In the genomic region with DNA sequence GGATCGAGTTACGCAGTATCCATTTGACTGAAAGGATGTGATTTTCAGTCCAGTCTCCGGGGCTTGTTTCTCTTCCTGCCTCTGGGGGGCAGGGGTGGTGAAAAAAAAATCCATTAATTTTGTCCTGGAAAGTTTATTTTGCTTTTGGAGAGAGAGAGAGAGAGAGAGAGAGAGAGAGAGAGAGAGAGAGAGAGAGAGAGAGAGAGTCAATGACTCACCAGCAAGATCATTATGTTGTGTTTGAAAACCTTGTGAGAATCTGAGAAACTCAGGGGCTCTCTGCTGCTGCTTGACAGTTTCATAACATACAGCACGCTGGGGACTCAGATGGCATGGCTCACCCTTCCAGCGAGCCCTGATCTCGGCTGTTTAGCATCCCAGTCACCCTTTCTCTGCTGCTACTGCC, we compare ENCODE assay signal across 24 mouse cellular contexts. TPM values are rescaled to one million over a fixed set of nuclear protein-coding genes. Genes with fewer than 3 reads are reported as not detected.
DNase-seq lines count a peak whose midpoint lies in the region; ATAC-seq and TF ChIP-seq lines count a peak whose summit lies in the region.
"Had no signal": no experiment of that assay in that cellular context is flagged by ENCODE, and none has a peak within 500 bp of the region (broad histone marks: within the 10 kb centered on the region; RNA-seq: fewer than 3 reads in every experiment).

No protein-coding gene starts in this region.

- H3K4me3 ChIP-seq in gastrocnemius, adult 2 months, result no peak overlapping the region
- H3K4me3 ChIP-seq in layer of hippocampus, adult 2 months, result no peak overlapping the region
- H3K4me3 ChIP-seq in intestine, postnatal 0 days (ENCODE audit: low read depth, low read length), result no peak overlapping the region
- H3K4me3 ChIP-seq: hindbrain, embryonic 12.5 days; midbrain, embryonic 10.5 days had no signal

- H3K4me1 ChIP-seq in intestine, postnatal 0 days (replicated peaks; ENCODE audit: control insufficient read depth, insufficient read depth, low read length), result no peaks in the 10 kb centered on the region

- H3K36me3 ChIP-seq in intestine, postnatal 0 days (ENCODE audit: control insufficient read depth, insufficient read depth), result no peaks in the 10 kb centered on the region
- H3K36me3 ChIP-seq: hindbrain, embryonic 12.5 days; midbrain, embryonic 10.5 days had no signal

- peak overlapping the region; percentile 46 for H3K27ac ChIP-seq in gastrocnemius, adult 2 months
- H3K27ac ChIP-seq in layer of hippocampus, adult 2 months, result no peak overlapping the region
- no peak overlapping the region for H3K27ac ChIP-seq in intestine, postnatal 0 days (ENCODE audit: low read depth, low read length)
- H3K27ac ChIP-seq: hindbrain, embryonic 12.5 days; midbrain, embryonic 10.5 days had no signal

- no peak for ATAC-seq in intestine, postnatal 0 days
- no peak for ATAC-seq in monocyte, adult 5-6 weeks (replicated peaks; ENCODE audit: insufficient number of reproducible peaks, low FRiP score, low TSS enrichment, poor library complexity, severe bottlenecking)
- ATAC-seq: inflammation-experienced regulatory T-cells, adult 6 months; liver, postnatal 0 days had no signal

- no peaks in the 10 kb centered on the region for H3K9me3 ChIP-seq in intestine, postnatal 0 days (ENCODE audit: control insufficient read depth)
- H3K9me3 ChIP-seq: hindbrain, embryonic 12.5 days; midbrain, embryonic 10.5 days had no signal

- intact Hi-C loops in gastrocnemius, adult 2 months (cut with DNase I), result no loop called here

- H3K4me2 ChIP-seq in intestine, postnatal 0 days (replicated peaks; ENCODE audit: low read depth), result no peak overlapping the region
- H3K4me2 ChIP-seq: heart, embryonic 11.5 days; hindbrain, embryonic 12.5 days had no signal

- DNase-seq in gastrocnemius, adult 2 months, result no peak
- no peak for DNase-seq in gastrocnemius, postnatal 4 days (ENCODE audit: low spot score in 2 of 2)
- no peak for DNase-seq in layer of hippocampus, adult 2 months (ENCODE audit: low spot score in 2 of 2)
- DNase-seq in layer of hippocampus, adult 8-10 months (ENCODE audit: low spot score in 2 of 2), result no peak
- DNase-seq in NIH3T3 (ENCODE audit: low read depth), result peak; percentile 85
- DNase-seq in left cerebral cortex, adult 9 months (ENCODE audit: low spot score in 2 of 2), result no peak
- DNase-seq: adrenal gland, postnatal 25 days; cerebellum, adult 18-20 months; gastrocnemius, postnatal 14 days; kidney, postnatal 25 days; liver; liver, postnatal 0 days; thymus, adult 2 months had no signal

- WGBS in intestine, postnatal 0 days, result 48% methylated on average over 6 of the region's 6 CpGs

- H3K9ac ChIP-seq in intestine, postnatal 0 days (ENCODE audit: low read depth, low read length), result no peak overlapping the region
- H3K9ac ChIP-seq: hindbrain, embryonic 12.5 days; liver, postnatal 0 days had no signal

- H3K27me3 ChIP-seq in intestine, postnatal 0 days (replicated peaks; ENCODE audit: control insufficient read depth, insufficient read depth, low read length), result no peaks in the 10 kb centered on the region; the same call in 1 of the 2 replicates

- peak; percentile 12; the same call in 1 of the 2 replicates for TF ChIP-seq CTCF in gastrocnemius, adult 2 months (IDR thresholded peaks at IDR 0.05)
- peak; percentile 31; the same call in 1 of the 2 replicates for TF ChIP-seq CTCF in layer of hippocampus, adult 2 months (conservative IDR thresholded peaks at IDR 0.05)
- peak; percentile 17; the same call in 1 of the 2 replicates for TF ChIP-seq CTCF in intestine, postnatal 0 days (IDR thresholded peaks at IDR 0.05; ENCODE audit: low read depth)

RNA-seq across cellular contexts. Expression of a gene that starts 15.0 kb away (rescaled TPM):
- total RNA-seq in gastrocnemius, adult 2 months (2021), result 100 to 1,000 TPM; 154 to 483 TPM
- total RNA-seq in gastrocnemius, postnatal 4 days (2021), result 1,000 to 10,000 TPM; 5,652 to 6,690 TPM
- 10 to 100 TPM in 1 of 2 experiments, 1 to 10 TPM in 1; 9.6 to 14.0 TPM for total RNA-seq in layer of hippocampus, adult 2 months (2021)
- total RNA-seq in layer of hippocampus, adult 8-10 months (2022), result 1 to 10 TPM; 6.6 to 7.8 (median 7.3) TPM
- polyA plus RNA-seq in intestine, postnatal 0 days (2015; fragmentation: Nextera tagmentation; extraction: Ambion mirVana), result 338 and 367 TPM in 2 replicates
- not detected in 3 replicates for total RNA-seq in monocyte, adult 5-6 weeks (2017)
- total RNA-seq: neutrophil, adult 5-6 weeks had no signal

RNA-seq across cellular contexts. Expression of a gene that starts 46.4 kb away (rescaled TPM):
- total RNA-seq in gastrocnemius, adult 2 months (2021), result not detected
- not detected for total RNA-seq in gastrocnemius, postnatal 4 days (2021)
- total RNA-seq in layer of hippocampus, adult 2 months (2021), result not detected
- not detected for total RNA-seq in layer of hippocampus, adult 8-10 months (2022)
- not detected in 2 replicates for polyA plus RNA-seq in intestine, postnatal 0 days (2015; fragmentation: Nextera tagmentation; extraction: Ambion mirVana)
- total RNA-seq in monocyte, adult 5-6 weeks (2017), result 2.5 TPM in 1 of 3 replicates, not detected in the others
- total RNA-seq: adrenal gland, postnatal 25 days; gastrocnemius, postnatal 14 days; layer of hippocampus, postnatal 10 days; left cerebral cortex, postnatal 25 days; neutrophil, adult 5-6 weeks had no signal
- polyA plus RNA-seq: forebrain, embryonic 11.5 days; frontal cortex, adult 2 months; hindbrain, embryonic 12.5 days; inflammation-experienced regulatory T-cells, adult 6 months; liver, postnatal 0 days; midbrain, embryonic 10.5 days had no signal

RNA-seq across cellular contexts. Expression of a gene that starts 55.1 kb away (rescaled TPM):
- total RNA-seq in gastrocnemius, adult 2 months (2021), result 100 to 1,000 TPM; 252 to 278 TPM
- 100 to 1,000 TPM; 169 to 222 TPM for total RNA-seq in gastrocnemius, postnatal 4 days (2021)
- total RNA-seq in layer of hippocampus, adult 2 months (2021), result under 1 TPM in 1 of 2 experiments, not detected in 1; 0.44 TPM
- under 1 TPM in 2 of 4 experiments, not detected in 2; 0.23 to 0.56 TPM for total RNA-seq in layer of hippocampus, adult 8-10 months (2022)
- 0.18 and 0.55 TPM in 2 replicates for polyA plus RNA-seq in intestine, postnatal 0 days (2015; fragmentation: Nextera tagmentation; extraction: Ambion mirVana)
- not detected in 3 replicates for total RNA-seq in monocyte, adult 5-6 weeks (2017)
- total RNA-seq: adrenal gland, postnatal 25 days; neutrophil, adult 5-6 weeks had no signal
- polyA plus RNA-seq: forebrain, embryonic 11.5 days; inflammation-experienced regulatory T-cells, adult 6 months had no signal

Comparison
In these comparisons a context has a peak if more than half of its experiments do, and no peak if none do; other contexts are left out.
1. RNA of a gene that starts 15.0 kb away (total RNA-seq): 5,652 to 6,690 TPM in gastrocnemius, postnatal 4 days; 154 to 483 TPM in gastrocnemius, adult 2 months, 9.6 to 14.0 TPM in layer of hippocampus, adult 2 months, 6.6 to 7.8 TPM in layer of hippocampus, adult 8-10 months and not detected in monocyte, adult 5-6 weeks; every median in the first group is over 10 times any median in the second.
2. RNA of a gene that starts 55.1 kb away (total RNA-seq): 252 to 278 TPM in gastrocnemius, adult 2 months and 169 to 222 TPM in gastrocnemius, postnatal 4 days; 0.44 TPM in layer of hippocampus, adult 2 months, 0.23 to 0.56 TPM in layer of hippocampus, adult 8-10 months and not detected in monocyte, adult 5-6 weeks; every median in the first group is over 100 times any median in the second.
3. Peak in every context shown above with its lines, with median percentiles within 50 percentile points of each other: CTCF ChIP-seq.